Mouse (Mus musculus): ENCODE results near the gene Epb41l3. TPM values are rescaled to one million over a fixed set of nuclear protein-coding genes. Genes with fewer than 3 reads are reported as not detected.

The Epb41l3 gene
- polyA plus RNA-seq, 1 experiment from 2014 or later, result 174 TPM

- Histone ChIP-seq H3K4me2 (replicated peaks; ENCODE audit: low read depth) (no peak overlapping the region), H3K36me3 (ENCODE audit: control insufficient read depth, insufficient read depth) (no peaks in the 10 kb centered on the region), H3K27me3 (replicated peaks; ENCODE audit: control insufficient read depth, insufficient read depth, low read length) (no peaks in the 10 kb centered on the region), H3K27ac (ENCODE audit: low read depth, low read length) (no peak overlapping the region), H3K9ac (ENCODE audit: low read depth, low read length) (no peak overlapping the region), H3K4me1 (replicated peaks; ENCODE audit: control insufficient read depth, insufficient read depth, low read length) (no peaks in the 10 kb centered on the region), H3K4me3 (ENCODE audit: low read depth, low read length) (no peak overlapping the region), H3K9me3 (ENCODE audit: control insufficient read depth) (no peaks in the 10 kb centered on the region)
- 75% methylated on average over 9 of the region's 9 CpGs for WGBS
- no peak for ATAC-seq
- TF ChIP-seq CTCF (IDR thresholded peaks at IDR 0.05; ENCODE audit: low read depth), result no peak
Measured at GRCm38 (mm10) chr17:69307636-69308035, 232.2 kb downstream of the Epb41l3 start.

GRCm38 (mm10) chr17:69309872-69310271 lies 234.4 kb downstream of the Epb41l3 start:
- Histone ChIP-seq H3K4me1 (replicated peaks; ENCODE audit: control insufficient read depth, insufficient read depth, low read length) (no peaks in the 10 kb centered on the region), H3K27me3 (replicated peaks; ENCODE audit: control insufficient read depth, insufficient read depth, low read length) (no peaks in the 10 kb centered on the region), H3K4me2 (replicated peaks; ENCODE audit: low read depth) (no peak overlapping the region), H3K9me3 (ENCODE audit: control insufficient read depth) (no peaks in the 10 kb centered on the region), H3K36me3 (ENCODE audit: control insufficient read depth, insufficient read depth) (no peaks in the 10 kb centered on the region), H3K9ac (ENCODE audit: low read depth, low read length) (no peak overlapping the region), H3K4me3 (ENCODE audit: low read depth, low read length) (no peak overlapping the region), H3K27ac (ENCODE audit: low read depth, low read length) (no peak overlapping the region)
- ATAC-seq, result no peak
- no peak for TF ChIP-seq CTCF (IDR thresholded peaks at IDR 0.05; ENCODE audit: low read depth)
- 81% methylated on average over 4 of the region's 4 CpGs for WGBS

- no peak overlapping the region for H3K9ac ChIP-seq (ENCODE audit: low read depth, low read length)
- no peak for TF ChIP-seq CTCF (IDR thresholded peaks at IDR 0.05; ENCODE audit: low read depth)
- no peak overlapping the region for H3K4me2 ChIP-seq (replicated peaks; ENCODE audit: low read depth)
- WGBS, result 84% methylated on average over 10 of the region's 10 CpGs
- no peak overlapping the region for H3K27ac ChIP-seq (ENCODE audit: low read depth, low read length)
- H3K36me3 ChIP-seq (ENCODE audit: control insufficient read depth, insufficient read depth), result no peaks in the 10 kb centered on the region
- no peaks in the 10 kb centered on the region for H3K4me1 ChIP-seq (replicated peaks; ENCODE audit: control insufficient read depth, insufficient read depth, low read length)
- ATAC-seq, result no peak
- H3K27me3 ChIP-seq (replicated peaks; ENCODE audit: control insufficient read depth, insufficient read depth, low read length), result no peaks in the 10 kb centered on the region
- H3K4me3 ChIP-seq (ENCODE audit: low read depth, low read length), result no peak overlapping the region
- H3K9me3 ChIP-seq (ENCODE audit: control insufficient read depth), result 0 out of 2 replicates have a peak, but pooled peaks cover 6% of the 10 kb centered on the region
Measured at GRCm38 (mm10) chr17:69320496-69320895, 245.0 kb downstream of the Epb41l3 start.

- Histone ChIP-seq H3K27ac (ENCODE audit: low read depth, low read length) (no peak overlapping the region), H3K36me3 (ENCODE audit: control insufficient read depth, insufficient read depth) (no peaks in the 10 kb centered on the region), H3K9ac (ENCODE audit: low read depth, low read length) (no peak overlapping the region), H3K9me3 (ENCODE audit: control insufficient read depth) (0 out of 2 replicates have a peak, but pooled peaks cover 6% of the 10 kb centered on the region), H3K4me2 (replicated peaks; ENCODE audit: low read depth) (no peak overlapping the region), H3K4me1 (replicated peaks; ENCODE audit: control insufficient read depth, insufficient read depth, low read length) (no peaks in the 10 kb centered on the region), H3K4me3 (ENCODE audit: low read depth, low read length) (no peak overlapping the region), H3K27me3 (replicated peaks; ENCODE audit: control insufficient read depth, insufficient read depth, low read length) (no peaks in the 10 kb centered on the region)
- ATAC-seq, result no peak
- 88% methylated on average over 2 of the region's 2 CpGs for whole genome bisulfite sequencing
- no peak for TF ChIP-seq CTCF (IDR thresholded peaks at IDR 0.05; ENCODE audit: low read depth)
Measured at GRCm38 (mm10) chr17:69322721-69323120, 247.2 kb downstream of the Epb41l3 start.

Other genes with a start within 250 kb of the Epb41l3 start
- 0.10 and 0.25 TPM in 2 replicates for gene Tmem200c, start 249.1 kb upstream of the Epb41l3 start, polyA plus RNA-seq (2015; fragmentation: Nextera tagmentation; extraction: Ambion mirVana)